Mouse (Mus musculus) G1E (cell line): ENCODE data around the gene Gas2l1. TPM values are rescaled to one million over a fixed set of nuclear protein-coding genes. Genes with fewer than 3 reads are reported as not detected.
A peak's percentile ranks its signal among the peaks of the same experiment; 100 is the strongest.

Experiments used
- ATAC-seq: 2 replicates; pipeline ENCODE4 v1.8.0; 2016; ENCODE audit warnings: mild to moderate bottlenecking; ENCODE audit not compliant: insufficient number of reproducible peaks, poor library complexity, low FRiP score, severe bottlenecking; ENCODE audit errors: extremely low read depth
- DNase-seq: peaks from one replicate; pipeline ENCODE4 v3.0.0; 2012; ENCODE audit warnings: low spot score
- H3K27me3 ChIP-seq: 2 replicates; pipeline ENCODE4 v1.6.1; 2012; ENCODE audit warnings: mild to moderate bottlenecking, low read length, inconsistent platforms; ENCODE audit not compliant: insufficient read depth
- H3K36me3 ChIP-seq: replicated peaks from 2 replicates; pipeline ENCODE3; 2012; ENCODE audit warnings: mild to moderate bottlenecking, inconsistent platforms
- H3K4me1 ChIP-seq: 2 replicates; pipeline ENCODE4 v1.6.1; 2012; ENCODE audit warnings: low read depth, low read length, inconsistent platforms, mixed read lengths; ENCODE audit not compliant: insufficient read depth
- H3K4me3 ChIP-seq: 2 replicates; pipeline ENCODE4 v1.5.1; 2012; ENCODE audit warnings: low read depth, mild to moderate bottlenecking, inconsistent platforms, low read length, moderate library complexity, mixed read lengths
- H3K9me3 ChIP-seq: replicated peaks from 2 replicates; pipeline ENCODE4 v1.6.1; 2012; ENCODE audit warnings: inconsistent platforms
- CTCF ChIP-seq: IDR thresholded peaks from 2 replicates; pipeline ENCODE4 v1.5.1; 2012; ENCODE audit warnings: low read depth, low read length, inconsistent platforms, mixed read lengths
- GATA1 ChIP-seq: IDR thresholded peaks from 2 replicates; pipeline ENCODE4 v1.6.1; 2012; ENCODE audit warnings: borderline replicate concordance, low read length, inconsistent platforms, mixed read lengths
- GATA2 ChIP-seq: IDR thresholded peaks from 2 replicates; pipeline ENCODE4 v1.6.1; 2012; ENCODE audit warnings: low read depth, low read length, inconsistent platforms, borderline replicate concordance
- POLR2AphosphoS5 ChIP-seq: IDR thresholded peaks from 2 replicates; pipeline ENCODE4 v1.6.1; 2012; ENCODE audit warnings: low read depth, low read length, inconsistent platforms; ENCODE audit not compliant: insufficient replicate concordance
- TAL1 ChIP-seq: conservative IDR thresholded peaks from 2 replicates; pipeline ENCODE4 v1.6.1; 2012; ENCODE audit warnings: low read depth, low read length, inconsistent platforms, mixed read lengths
- polyA plus RNA-seq: library from polyadenylated mRNA; stranded (reverse); fragments of >175 nt; gene quantifications from 2 replicates; pipeline ENCODE4 v1.2.3, GENCODE M21; 2012
- total RNA-seq, 2 experiments: library from RNA; stranded (forward) in 1 of 2; stranded (reverse) in 1 of 2; fragments of 200-1000 nt in 1 of 2; fragments of >200 nt in 1 of 2; fragmentation: Nextera tagmentation in 1 of 2; gene quantifications; 2 replicates each; pipeline ENCODE4 v1.2.3; 2014 to 2017

The Gas2l1 gene
- total and polyA plus RNA-seq, 3 experiments = 18.2 to 103 (median 32.1) TPM

DNA sequence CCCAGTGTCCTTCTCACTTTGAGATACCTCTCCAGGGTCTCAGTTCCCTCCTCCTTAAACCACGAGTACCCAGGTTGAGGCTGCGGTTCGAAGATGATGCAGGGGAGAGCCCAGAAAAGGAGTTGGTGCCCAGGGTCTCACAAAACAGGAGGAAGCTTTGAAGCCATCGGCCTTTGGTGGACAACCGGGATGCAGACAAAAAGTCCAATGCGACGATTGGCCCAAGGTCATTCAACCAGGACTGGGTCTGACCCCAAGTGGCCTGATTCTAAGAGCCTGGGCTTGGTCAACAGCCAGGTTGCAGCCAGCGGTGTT lies 7.6 kb downstream of the Gas2l1 start:
- no peak for ATAC-seq
- Histone ChIP-seq H3K36me3 (peaks cover 36% of the 10 kb centered on the region), H3K4me3 (peak overlapping the region; percentile 69; the same call in 1 of the 2 replicates), H3K4me1 (peaks cover 57% of the 10 kb centered on the region), H3K9me3 (peaks cover 20% of the 10 kb centered on the region), H3K27me3 (peaks cover 45% of the 10 kb centered on the region)
- DNase-seq = no peak
- TF ChIP-seq GATA2 = no peak
- TF ChIP-seq POLR2AphosphoS5 = no peak
- no peak for TF ChIP-seq CTCF
- TF ChIP-seq TAL1 = no peak
- no peak for TF ChIP-seq GATA1

DNA sequence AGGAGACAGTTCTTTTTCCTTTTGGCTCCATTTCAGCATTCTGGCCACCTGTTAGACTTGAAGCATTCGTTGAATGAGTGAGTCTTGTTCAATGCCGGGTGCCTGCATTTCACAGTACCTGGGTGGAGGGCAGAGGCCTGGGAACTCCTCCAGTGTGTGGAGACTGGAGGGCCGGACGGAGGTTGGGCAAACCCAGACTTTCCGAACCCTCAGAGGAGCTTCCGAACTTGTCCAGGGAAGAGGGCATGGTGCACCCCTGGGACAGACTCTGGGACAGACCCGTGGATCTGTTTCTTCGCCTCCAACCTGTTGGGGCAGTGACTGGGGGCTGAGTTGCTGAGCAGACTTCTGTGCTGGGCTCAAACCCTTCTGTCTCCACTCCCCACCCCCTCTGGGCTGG lies 8.1 kb downstream of the Gas2l1 start:
- no peak for ATAC-seq
- no peak for DNase-seq
- peaks cover 16% of the 10 kb centered on the region for H3K9me3 ChIP-seq
- peaks cover 55% of the 10 kb centered on the region for H3K4me1 ChIP-seq
- peaks cover 31% of the 10 kb centered on the region for H3K36me3 ChIP-seq
- peaks cover 45% of the 10 kb centered on the region for H3K27me3 ChIP-seq
- TF ChIP-seq POLR2AphosphoS5 (no peak), GATA2 (no peak), GATA1 (no peak), TAL1 (no peak), CTCF (no peak)
- H3K4me3 ChIP-seq = no peak overlapping the region

DNA sequence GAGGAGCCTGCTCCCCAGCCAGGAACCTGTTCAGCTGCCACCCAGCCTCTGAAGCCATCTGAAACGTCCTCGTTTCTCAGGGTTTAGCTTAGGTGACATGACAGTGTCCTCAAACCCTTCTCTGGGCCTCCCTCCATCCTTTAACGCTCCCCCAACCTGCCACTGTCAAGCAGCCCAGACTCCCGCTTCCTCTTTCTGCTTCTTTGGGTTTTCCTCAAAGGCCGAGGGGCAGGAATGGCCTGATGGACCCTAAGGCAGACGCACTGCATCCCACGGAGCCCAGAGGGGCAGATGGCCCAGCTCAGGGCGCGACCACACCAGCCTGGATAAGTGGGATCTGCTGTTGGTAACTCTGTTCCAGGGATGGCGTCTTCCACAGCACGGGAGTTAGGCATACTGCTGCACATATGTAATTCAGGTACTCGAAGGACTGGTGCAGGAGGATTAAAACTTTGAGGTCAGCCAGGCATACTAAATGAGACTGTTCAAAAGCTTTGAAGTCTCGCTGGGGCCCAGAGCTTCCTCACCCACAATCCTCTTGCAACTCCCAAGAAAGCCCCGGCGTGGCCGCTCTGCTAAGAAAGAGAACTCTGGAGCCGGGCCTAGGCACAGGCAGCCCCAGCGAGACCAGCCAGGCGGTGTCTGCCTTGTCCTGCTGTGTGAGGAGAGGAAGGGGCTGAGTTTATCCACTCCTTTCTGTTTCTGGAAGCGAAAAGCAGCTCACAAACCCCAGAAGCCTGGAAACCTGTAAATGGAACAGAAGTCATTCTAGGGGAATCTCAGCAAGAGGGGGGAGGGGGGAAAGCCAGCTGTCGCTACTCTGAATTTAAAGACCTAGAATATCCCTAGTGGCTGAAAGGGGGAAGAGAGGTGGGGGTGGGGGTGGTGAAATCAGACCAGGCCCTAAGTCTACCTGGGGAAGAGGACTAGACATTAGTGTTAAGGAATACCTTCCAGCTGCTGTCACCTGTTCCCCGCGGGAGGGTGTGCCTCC lies 8.9 kb downstream of the Gas2l1 start:
- peaks cover 8% of the 10 kb centered on the region for H3K9me3 ChIP-seq
- H3K4me1 ChIP-seq = peaks cover 55% of the 10 kb centered on the region
- DNase-seq (no peak), ATAC-seq (no peak)
- peak overlapping the region; percentile 36; the same call in 1 of the 2 replicates for H3K4me3 ChIP-seq
- peaks cover 23% of the 10 kb centered on the region for H3K36me3 ChIP-seq
- TF ChIP-seq GATA1 (no peak), POLR2AphosphoS5 (no peak), GATA2 (no peak), CTCF (no peak), TAL1 (no peak)
- peaks cover 48% of the 10 kb centered on the region for H3K27me3 ChIP-seq

DNA sequence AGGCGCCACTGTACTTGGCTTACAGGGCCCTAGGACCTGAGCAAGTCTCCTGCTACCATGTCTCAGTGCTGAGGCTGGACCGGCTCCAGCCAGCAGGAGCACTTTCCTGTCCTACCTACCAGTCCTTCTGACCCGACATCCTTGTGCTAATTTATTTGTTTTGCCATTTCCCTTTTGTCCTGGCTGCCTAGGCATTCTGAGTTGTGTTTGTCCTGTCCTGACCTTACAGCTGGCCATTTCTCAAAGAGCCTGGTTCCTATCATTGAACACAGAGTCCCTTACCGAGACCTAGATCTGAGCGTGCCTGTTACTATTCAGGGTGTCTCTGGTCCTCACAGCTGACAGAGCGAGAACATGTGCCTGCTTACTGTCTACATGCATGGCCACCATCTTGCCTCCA lies 10.3 kb downstream of the Gas2l1 start:
- ATAC-seq = no peak
- Histone ChIP-seq H3K9me3 (no peaks in the 10 kb centered on the region; the same call in 1 of the 2 replicates), H3K4me1 (peaks cover 55% of the 10 kb centered on the region), H3K36me3 (peaks cover 9% of the 10 kb centered on the region), H3K4me3 (no peak overlapping the region), H3K27me3 (peaks cover 60% of the 10 kb centered on the region)
- no peak for TF ChIP-seq CTCF
- TF ChIP-seq GATA2 = no peak
- no peak for TF ChIP-seq GATA1
- no peak for TF ChIP-seq POLR2AphosphoS5
- TF ChIP-seq TAL1 = no peak
- DNase-seq = no peak

DNA sequence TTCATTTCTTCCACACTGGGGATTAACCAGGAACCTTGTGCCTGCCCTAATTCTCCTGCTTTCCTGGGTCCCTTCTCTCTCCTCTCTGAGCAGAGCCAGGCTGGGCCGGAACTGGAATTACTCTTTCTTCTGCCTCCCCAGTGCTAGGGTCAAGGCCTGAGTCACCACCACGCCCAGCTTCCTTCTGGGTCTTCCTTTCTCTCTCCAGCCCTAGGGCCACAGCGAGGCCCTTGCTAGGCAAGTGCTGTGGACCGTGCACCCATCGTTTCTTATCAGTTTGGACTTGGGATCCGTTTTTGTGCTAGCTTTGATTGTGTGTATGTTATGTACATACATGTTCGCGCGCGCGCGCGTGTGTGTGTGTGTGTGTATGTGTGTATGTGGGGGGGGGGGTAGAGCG lies 11.0 kb downstream of the Gas2l1 start:
- no peak for TF ChIP-seq CTCF
- no peak for TF ChIP-seq GATA2
- TF ChIP-seq POLR2AphosphoS5 = no peak
- TF ChIP-seq GATA1 = no peak
- no peak for TF ChIP-seq TAL1
- ATAC-seq (no peak), DNase-seq (no peak)
- no peaks in the 10 kb centered on the region for H3K9me3 ChIP-seq
- peaks cover 48% of the 10 kb centered on the region for H3K4me1 ChIP-seq
- H3K4me3 ChIP-seq = no peak overlapping the region
- H3K36me3 ChIP-seq = peaks cover 2% of the 10 kb centered on the region
- peaks cover 55% of the 10 kb centered on the region for H3K27me3 ChIP-seq

DNA sequence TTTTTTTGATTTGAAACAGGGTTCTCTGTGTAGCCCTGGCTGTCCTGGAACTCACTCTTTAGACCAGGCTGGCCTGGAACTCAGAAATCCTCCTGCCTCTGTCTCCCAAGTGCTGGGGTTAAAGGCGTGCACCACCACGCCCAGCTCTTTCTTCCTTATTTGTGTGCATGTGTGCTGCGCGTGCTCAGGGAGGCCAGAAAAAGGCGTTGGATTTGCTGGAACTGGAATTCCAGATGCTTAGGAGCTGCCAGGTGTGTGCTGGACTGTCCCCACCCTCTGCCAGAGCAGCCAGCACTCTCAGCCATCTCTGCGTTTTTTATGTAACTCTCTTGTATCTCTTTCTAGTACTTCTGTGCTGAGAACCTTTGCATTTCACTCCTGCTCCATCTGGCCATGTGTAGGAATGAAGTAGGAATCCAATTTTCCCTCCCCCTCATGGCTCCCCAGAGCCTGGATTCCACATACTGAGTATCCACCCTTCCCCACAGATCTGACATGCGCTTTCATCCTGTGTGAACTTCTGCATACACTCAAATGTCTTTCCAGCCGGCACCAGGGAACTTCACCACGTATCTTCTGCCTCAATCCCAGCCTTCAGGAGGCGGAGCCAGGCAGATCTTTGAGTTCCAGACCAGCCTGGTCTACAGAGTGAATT lies 12.8 kb downstream of the Gas2l1 start:
- DNase-seq = no peak
- peaks cover 37% of the 10 kb centered on the region for H3K4me1 ChIP-seq
- no peak for ATAC-seq
- H3K36me3 ChIP-seq = no peaks in the 10 kb centered on the region
- TF ChIP-seq POLR2AphosphoS5 (no peak), TAL1 (no peak), GATA2 (no peak), GATA1 (no peak), CTCF (no peak)
- H3K27me3 ChIP-seq = peaks cover 43% of the 10 kb centered on the region
- H3K4me3 ChIP-seq = no peak overlapping the region
- H3K9me3 ChIP-seq = no peaks in the 10 kb centered on the region
